Mouse (Mus musculus) thymus, postnatal 14 days (tissue): ENCODE measurements around the gene Synj2.

Source experiments
- DNase-seq: peaks from one replicate; pipeline ENCODE4 v3.0.0; 2021

The Synj2 gene

DNA sequence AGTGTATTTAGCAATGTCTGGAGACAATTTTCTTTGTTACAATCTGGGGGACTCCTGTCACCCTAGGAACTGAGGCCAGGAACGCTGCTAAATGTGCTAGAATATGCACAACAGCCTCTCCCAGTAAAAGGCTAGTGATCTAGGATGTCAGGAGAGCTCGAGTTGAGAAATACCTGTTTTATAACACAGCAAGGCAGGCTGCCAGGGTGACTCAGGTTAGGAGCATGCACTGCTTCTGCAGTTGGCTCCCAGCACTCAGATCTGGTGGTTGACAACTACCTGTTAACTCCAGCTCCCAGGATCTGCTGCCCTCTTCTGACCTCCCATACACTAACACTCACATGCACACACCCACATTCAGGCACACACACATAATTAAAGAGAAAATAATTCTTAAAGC lies 124.9 kb downstream of the Synj2 start:
- no peak for DNase-seq

DNA sequence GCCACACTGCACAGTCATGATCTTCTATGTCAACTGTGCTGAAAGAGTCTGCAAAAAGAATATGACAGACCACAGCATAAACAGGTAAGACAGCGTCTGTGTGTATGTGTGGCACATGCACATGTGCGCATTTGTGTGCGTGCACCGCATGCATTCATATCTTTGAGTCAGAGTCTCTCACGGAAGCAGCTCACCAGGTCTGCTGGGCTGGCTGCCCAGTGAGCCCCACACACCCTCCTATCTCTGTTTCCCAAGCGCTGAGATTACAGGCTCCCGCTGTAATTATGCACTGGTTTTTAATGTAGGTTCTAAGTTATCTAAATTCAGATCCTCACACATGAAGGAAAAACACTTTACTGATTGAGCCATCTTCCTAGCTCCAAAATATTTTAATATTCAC lies 126.5 kb downstream of the Synj2 start:
- no peak for DNase-seq

GRCm38 (mm10) chr17:6069866-6070265 lies 128.8 kb downstream of the Synj2 start:
- DNase-seq, result no peak

DNA sequence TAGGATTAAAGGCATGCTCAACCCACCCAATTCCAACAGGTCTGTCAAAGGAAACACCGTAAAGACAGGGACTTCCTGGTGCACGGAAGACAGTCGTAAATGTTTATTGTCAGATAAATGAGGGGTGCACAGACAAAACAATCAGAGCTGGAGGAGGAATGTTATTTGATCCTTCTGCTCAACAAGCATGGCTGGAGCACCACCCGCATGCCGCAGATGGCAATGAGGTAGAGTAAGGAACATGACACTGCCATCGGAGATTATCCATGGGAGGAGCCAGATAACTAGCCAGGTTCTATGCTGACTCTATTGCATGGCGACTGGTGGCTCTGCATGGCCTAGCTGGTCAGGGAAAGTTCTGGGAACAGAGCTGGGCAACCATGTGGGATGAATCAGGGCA lies 132.3 kb downstream of the Synj2 start:
- no peak for DNase-seq

- DNase-seq, result peak; percentile 99
These were observed 138.4 kb downstream of the Synj2 start, which contains the start of the genes Serac1 and Gtf2h5 for GRCm38 (mm10) chr17:6079287-6080122. Gene Serac1 (minus strand): TSS chr17:6079741. Gene Gtf2h5 (plus strand): TSS chr17:6079786.

DNA sequence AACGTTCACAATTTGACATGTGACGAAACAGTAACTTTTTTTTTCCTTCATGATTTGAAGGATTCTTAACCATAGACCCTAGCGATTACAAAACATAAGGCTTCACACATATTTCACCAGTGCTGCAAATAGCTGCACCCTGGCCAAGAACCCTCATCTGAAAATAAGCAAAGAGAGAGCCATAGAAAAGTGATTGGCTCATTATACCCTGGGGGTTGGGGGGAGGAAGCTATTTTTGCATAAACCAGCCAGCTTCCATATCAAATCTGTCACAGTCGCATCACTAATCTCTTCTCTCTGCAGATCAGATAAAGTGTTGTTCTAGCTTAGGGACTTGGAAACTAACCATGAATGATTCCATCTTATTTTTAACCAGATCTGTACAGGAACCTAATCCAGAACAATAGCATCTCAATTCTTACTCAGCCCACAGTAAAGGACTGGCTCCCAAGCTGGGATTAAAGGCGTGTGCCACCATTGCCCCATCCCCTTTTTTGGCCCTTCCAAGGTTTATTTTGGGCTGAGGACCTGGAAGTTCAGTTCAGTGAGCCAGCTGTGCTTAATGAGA lies 142.3 kb downstream of the Synj2 start:
- no peak for DNase-seq

- DNase-seq, result no peak
These were observed 150.5 kb downstream of the Synj2 start for GRCm38 (mm10) chr17:6091604-6092003.
